Mouse (Mus musculus): ENCODE data around the gene Smarcb1. TPM values are rescaled to one million over a fixed set of nuclear protein-coding genes. Genes with fewer than 3 reads are reported as not detected.
A peak's percentile ranks its signal among the peaks of the same experiment; 100 is the strongest.

Smarcb1 gene
- polyA plus RNA-seq, 2 experiments = 116 to 177 TPM

GRCm38 (mm10) chr10:75937851-75938643 lies 16.6 kb upstream of the Smarcb1 start:
- H3K4me1 ChIP-seq (ENCODE audit: control insufficient read depth, insufficient read depth, low read length) = peaks cover 4% of the 10 kb centered on the region
- H3K36me3 ChIP-seq (ENCODE audit: control insufficient read depth, insufficient read depth, low read length) = no peaks in the 10 kb centered on the region
- DNase-seq (ENCODE audit: low spot score) (no peak), ATAC-seq (ENCODE audit: low FRiP score, low read depth) (no peak)
- H3K27me3 ChIP-seq (ENCODE audit: control insufficient read depth, insufficient read depth, low read length) = peaks cover 21% of the 10 kb centered on the region
- H3K4me3 ChIP-seq (replicated peaks; ENCODE audit: low read length) = no peak overlapping the region
- no peak overlapping the region for H3K27ac ChIP-seq (replicated peaks; ENCODE audit: low read depth, low read length)
- TF ChIP-seq POLR2A (IDR thresholded peaks at IDR 0.05; ENCODE audit: borderline replicate concordance, extremely low read depth, insufficient read depth, insufficient read length) = no peak
- H3K9ac ChIP-seq (ENCODE audit: low read depth, low read length, severe bottlenecking) = no peak overlapping the region
- no peak overlapping the region for H3K4me2 ChIP-seq (replicated peaks; ENCODE audit: low read depth, low read length, severe bottlenecking)
- WGBS = 60% methylated on average over 10 of the region's 10 CpGs
- H3K9me3 ChIP-seq (ENCODE audit: control insufficient read depth, low read length) = no peaks in the 10 kb centered on the region

- no peak for DNase-seq (ENCODE audit: low spot score)
Observed at GRCm38 (mm10) chr10:75936909-75937667, 15.7 kb upstream of the Smarcb1 start.

DNA sequence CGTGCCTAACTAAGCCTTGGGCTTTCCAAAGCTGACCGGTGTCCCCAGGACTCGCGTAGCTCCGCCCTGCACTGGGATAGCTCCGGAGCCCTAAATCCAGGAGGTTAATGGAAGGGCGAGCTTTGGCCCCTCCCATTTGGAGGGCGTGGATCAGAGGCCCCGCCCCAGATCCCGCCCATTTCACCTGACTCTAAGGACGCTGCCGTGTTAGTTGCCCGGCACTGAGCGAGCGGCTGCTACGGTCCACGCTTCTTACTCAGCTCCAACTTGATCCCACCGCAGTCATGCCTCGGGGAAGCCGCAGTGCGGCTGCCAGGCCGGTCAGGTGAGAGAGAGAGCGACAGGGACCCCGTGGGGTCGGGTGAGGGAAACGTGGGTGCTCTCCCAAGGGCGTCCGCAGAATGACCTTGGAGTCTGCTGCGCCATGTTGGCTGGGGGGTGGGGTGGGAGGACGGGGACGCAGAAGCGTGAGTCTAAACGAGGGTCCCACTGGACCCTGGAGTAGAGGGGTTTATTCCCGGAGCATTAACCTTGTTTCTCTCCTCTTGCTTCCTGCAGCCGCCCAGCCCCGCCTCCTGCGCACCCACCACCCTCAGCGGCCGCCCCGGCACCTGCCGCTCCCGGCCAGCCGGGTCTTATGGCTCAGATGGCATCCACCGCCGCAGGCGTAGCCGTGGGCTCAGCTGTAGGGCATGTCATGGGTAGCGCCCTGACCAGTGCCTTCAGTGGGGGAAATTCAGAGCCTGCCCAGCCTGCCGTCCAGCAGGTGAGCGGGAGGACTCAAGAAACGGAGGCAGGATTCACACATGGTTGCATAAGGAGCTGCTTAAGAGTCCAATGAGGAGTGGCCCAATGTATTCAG lies 14.5 kb upstream of the Smarcb1 start, which contains the start of gene Mmp11:
Gene Mmp11, minus strand, starts transcription at position 817 of the 862 bp plus-strand sequence.
- Histone ChIP-seq H3K36me3 (ENCODE audit: control insufficient read depth, insufficient read depth, low read length) (no peaks in the 10 kb centered on the region), H3K9ac (ENCODE audit: low read depth, low read length, severe bottlenecking) (peak within 1 kb of the TSS; percentile 34), H3K27me3 (ENCODE audit: control insufficient read depth, insufficient read depth, low read length) (peaks cover 21% of the 10 kb centered on the region), H3K4me1 (ENCODE audit: control insufficient read depth, insufficient read depth, low read length) (peaks cover 22% of the 10 kb centered on the region), H3K9me3 (ENCODE audit: control insufficient read depth, low read length) (no peaks in the 10 kb centered on the region), H3K4me3 (replicated peaks; ENCODE audit: low read length) (peak within 1 kb of the TSS; percentile 48), H3K4me2 (replicated peaks; ENCODE audit: low read depth, low read length, severe bottlenecking) (peak within 1 kb of the TSS; percentile 87), H3K27ac (replicated peaks; ENCODE audit: low read depth, low read length) (no peak within 1 kb of the TSS)
- 2% methylated on average over 47 of the region's 51 CpGs for WGBS
- no peak for TF ChIP-seq POLR2A (IDR thresholded peaks at IDR 0.05; ENCODE audit: borderline replicate concordance, extremely low read depth, insufficient read depth, insufficient read length)
- DNase-seq (ENCODE audit: low spot score) (peak; percentile 75), ATAC-seq (ENCODE audit: low FRiP score, low read depth) (peak; percentile 20; the same call in 1 of the 2 replicates)

More at GRCm38 (mm10) chr10:75936909-75937667, 15.7 kb upstream of the Smarcb1 start:
- no peak overlapping the region for H3K27ac ChIP-seq (replicated peaks; ENCODE audit: low read depth, low read length)
- WGBS = 42% methylated on average over 18 of the region's 18 CpGs
- peaks cover 21% of the 10 kb centered on the region for H3K27me3 ChIP-seq (ENCODE audit: control insufficient read depth, insufficient read depth, low read length)
- no peak for ATAC-seq (ENCODE audit: low FRiP score, low read depth)
- no peaks in the 10 kb centered on the region for H3K9me3 ChIP-seq (ENCODE audit: control insufficient read depth, low read length)
- no peak overlapping the region for H3K4me3 ChIP-seq (replicated peaks; ENCODE audit: low read length)
- no peak overlapping the region for H3K9ac ChIP-seq (ENCODE audit: low read depth, low read length, severe bottlenecking)
- peaks cover 11% of the 10 kb centered on the region for H3K4me1 ChIP-seq (ENCODE audit: control insufficient read depth, insufficient read depth, low read length)
- no peaks in the 10 kb centered on the region for H3K36me3 ChIP-seq (ENCODE audit: control insufficient read depth, insufficient read depth, low read length)
- no peak overlapping the region for H3K4me2 ChIP-seq (replicated peaks; ENCODE audit: low read depth, low read length, severe bottlenecking)
- TF ChIP-seq POLR2A (IDR thresholded peaks at IDR 0.05; ENCODE audit: borderline replicate concordance, extremely low read depth, insufficient read depth, insufficient read length) = no peak

GRCm38 (mm10) chr10:75934991-75935390 lies 13.6 kb upstream of the Smarcb1 start:
- TF ChIP-seq POLR2A (IDR thresholded peaks at IDR 0.05; ENCODE audit: borderline replicate concordance, extremely low read depth, insufficient read depth, insufficient read length) = no peak
- WGBS = 95% methylated on average over 1 of the region's 1 CpGs
- Histone ChIP-seq H3K4me3 (replicated peaks; ENCODE audit: low read length) (peak overlapping the region; percentile 48), H3K4me2 (replicated peaks; ENCODE audit: low read depth, low read length, severe bottlenecking) (peak overlapping the region; percentile 87; the same call in 1 of the 2 replicates), H3K27ac (replicated peaks; ENCODE audit: low read depth, low read length) (no peak overlapping the region), H3K4me1 (ENCODE audit: control insufficient read depth, insufficient read depth, low read length) (peaks cover 31% of the 10 kb centered on the region), H3K27me3 (ENCODE audit: control insufficient read depth, insufficient read depth, low read length) (peaks cover 21% of the 10 kb centered on the region), H3K9me3 (ENCODE audit: control insufficient read depth, low read length) (no peaks in the 10 kb centered on the region), H3K36me3 (ENCODE audit: control insufficient read depth, insufficient read depth, low read length) (no peaks in the 10 kb centered on the region), H3K9ac (ENCODE audit: low read depth, low read length, severe bottlenecking) (no peak overlapping the region)
- DNase-seq (ENCODE audit: low spot score) = no peak
- no peak for ATAC-seq (ENCODE audit: low FRiP score, low read depth)
